Mouse (Mus musculus) heart, embryonic 10.5 days (tissue): ENCODE data around the gene Prf1. TPM values are rescaled to one million over a fixed set of nuclear protein-coding genes. Genes with fewer than 3 reads are reported as not detected.

Experiments
- DNase-seq: peaks from one replicate; pipeline ENCODE4 v3.0.0-alpha.2; 2017; ENCODE audit warnings: low spot score
- H3K27ac ChIP-seq: fragments of 300-500 bp; sonication (generic); 2 replicates; pipeline ENCODE4 v1.5.1; 2016; ENCODE audit warnings: mild to moderate bottlenecking
- H3K27me3 ChIP-seq: fragments of 300-500 bp; sonication (generic); 2 replicates; pipeline ENCODE4 v1.6.1; 2016; ENCODE audit warnings: mild to moderate bottlenecking; ENCODE audit not compliant: poor library complexity, insufficient read depth, severe bottlenecking
- H3K36me3 ChIP-seq: fragments of 300-500 bp; sonication (generic); 2 replicates; pipeline ENCODE4 v1.6.1; 2016; ENCODE audit warnings: mild to moderate bottlenecking, moderate library complexity
- H3K4me1 ChIP-seq: fragments of 300-500 bp; sonication (generic); 2 replicates; pipeline ENCODE4 v1.6.1; 2016; ENCODE audit warnings: mild to moderate bottlenecking
- H3K4me3 ChIP-seq: fragments of 300-500 bp; sonication (generic); 2 replicates; pipeline ENCODE4 v1.5.1; 2016; ENCODE audit warnings: mild to moderate bottlenecking, moderate library complexity
- H3K9me3 ChIP-seq: fragments of 300-500 bp; sonication (generic); 2 replicates; pipeline ENCODE4 v1.6.1; 2016; ENCODE audit warnings: mild to moderate bottlenecking, moderate library complexity
- WGBS: fragments of 180-500 bp; shearing (Covaris S2); methylation state at CpG from one replicate; pipeline ENCODE4 v1.1.7; 2016; 5-methylcytosine and 5-hydroxymethylcytosine counted together
- polyA plus RNA-seq: library from polyadenylated mRNA; unstranded; fragments of >200 nt; fragmentation: Nextera tagmentation; extraction: Ambion mirVana; gene quantifications from 2 replicates; pipeline ENCODE4 v1.2.1, GENCODE M21; 2016

Prf1 gene
- polyA plus RNA-seq, 1 experiment from 2014 or later, result not detected

- no peaks in the 10 kb centered on the region for H3K27me3 ChIP-seq
- no peak overlapping the region for H3K4me3 ChIP-seq
- no peak overlapping the region for H3K27ac ChIP-seq
- 79% methylated on average over 8 of the region's 8 CpGs for WGBS
- DNase-seq, result no peak
- no peaks in the 10 kb centered on the region for H3K36me3 ChIP-seq
- no peaks in the 10 kb centered on the region for H3K9me3 ChIP-seq
- H3K4me1 ChIP-seq, result peaks cover 5% of the 10 kb centered on the region; the same call in 1 of the 2 replicates
Measured at GRCm38 (mm10) chr10:61296713-61297445, 754 bp upstream of the Prf1 start.

- no peak overlapping the region for H3K27ac ChIP-seq
- no peaks in the 10 kb centered on the region for H3K9me3 ChIP-seq
- H3K36me3 ChIP-seq, result no peaks in the 10 kb centered on the region
- no peak overlapping the region for H3K4me3 ChIP-seq
- WGBS, result 70% methylated on average over 3 of the region's 3 CpGs
- H3K4me1 ChIP-seq, result peaks cover 5% of the 10 kb centered on the region; the same call in 1 of the 2 replicates
- no peak for DNase-seq
- H3K27me3 ChIP-seq, result no peaks in the 10 kb centered on the region
Measured at GRCm38 (mm10) chr10:61300996-61301395, 3.4 kb downstream of the Prf1 start.

- H3K27me3 ChIP-seq, result no peaks in the 10 kb centered on the region
- H3K27ac ChIP-seq, result no peak overlapping the region
- WGBS, result 90% methylated on average over 6 of the region's 6 CpGs
- no peak for DNase-seq
- H3K4me3 ChIP-seq, result no peak overlapping the region
- peaks cover 7% of the 10 kb centered on the region for H3K4me1 ChIP-seq
- no peaks in the 10 kb centered on the region for H3K36me3 ChIP-seq
- no peaks in the 10 kb centered on the region for H3K9me3 ChIP-seq
Measured at GRCm38 (mm10) chr10:61304046-61304445, 6.4 kb downstream of the Prf1 start.

- no peaks in the 10 kb centered on the region for H3K27me3 ChIP-seq
- H3K4me1 ChIP-seq, result peaks cover 10% of the 10 kb centered on the region
- no peaks in the 10 kb centered on the region for H3K9me3 ChIP-seq
- no peak overlapping the region for H3K4me3 ChIP-seq
- WGBS, result 76% methylated on average over 13 of the region's 13 CpGs
- no peaks in the 10 kb centered on the region for H3K36me3 ChIP-seq
- no peak for DNase-seq
- no peak overlapping the region for H3K27ac ChIP-seq
Measured at GRCm38 (mm10) chr10:61305928-61306590, 8.4 kb downstream of the Prf1 start.

GRCm38 (mm10) chr10:61308706-61309320 lies 11.2 kb downstream of the Prf1 start:
- H3K27me3 ChIP-seq, result no peaks in the 10 kb centered on the region
- WGBS, result 69% methylated on average over 12 of the region's 12 CpGs
- DNase-seq, result no peak
- no peaks in the 10 kb centered on the region for H3K9me3 ChIP-seq
- H3K27ac ChIP-seq, result 0 out of 2 replicates have a peak overlapping the region, but pooled peaks have one; percentile 19
- H3K4me3 ChIP-seq, result no peak overlapping the region
- H3K4me1 ChIP-seq, result peaks cover 26% of the 10 kb centered on the region
- H3K36me3 ChIP-seq, result no peaks in the 10 kb centered on the region

GRCm38 (mm10) chr10:61312159-61312558 lies 14.5 kb downstream of the Prf1 start:
- peak; percentile 82 for DNase-seq
- Histone ChIP-seq H3K36me3 (no peaks in the 10 kb centered on the region), H3K27ac (peak overlapping the region; percentile 80), H3K4me1 (peaks cover 43% of the 10 kb centered on the region), H3K9me3 (no peaks in the 10 kb centered on the region), H3K4me3 (no peak overlapping the region), H3K27me3 (no peaks in the 10 kb centered on the region)
- WGBS, result 51% methylated on average over 6 of the region's 6 CpGs

- Histone ChIP-seq H3K27me3 (no peaks in the 10 kb centered on the region), H3K27ac (peak overlapping the region; percentile 80), H3K36me3 (no peaks in the 10 kb centered on the region), H3K4me3 (no peak overlapping the region), H3K4me1 (peaks cover 47% of the 10 kb centered on the region), H3K9me3 (no peaks in the 10 kb centered on the region)
- DNase-seq, result no peak
- WGBS, result 50% methylated on average over 7 of the region's 7 CpGs
Measured at GRCm38 (mm10) chr10:61312754-61313153, 15.1 kb downstream of the Prf1 start.

GRCm38 (mm10) chr10:61313750-61314149 lies 16.1 kb downstream of the Prf1 start:
- peaks cover 43% of the 10 kb centered on the region for H3K4me1 ChIP-seq
- peaks cover 3% of the 10 kb centered on the region; the same call in 1 of the 2 replicates for H3K36me3 ChIP-seq
- DNase-seq, result no peak
- H3K27me3 ChIP-seq, result no peaks in the 10 kb centered on the region
- H3K4me3 ChIP-seq, result no peak overlapping the region
- peak overlapping the region; percentile 80; the same call in 1 of the 2 replicates for H3K27ac ChIP-seq
- H3K9me3 ChIP-seq, result no peaks in the 10 kb centered on the region
- 18% methylated on average over 7 of the region's 7 CpGs for WGBS

- H3K9me3 ChIP-seq, result no peaks in the 10 kb centered on the region
- H3K27me3 ChIP-seq, result no peaks in the 10 kb centered on the region
- no peak overlapping the region for H3K4me3 ChIP-seq
- H3K36me3 ChIP-seq, result peaks cover 16% of the 10 kb centered on the region
- no peak for DNase-seq
- H3K27ac ChIP-seq, result no peak overlapping the region
- 58% methylated on average over 9 of the region's 9 CpGs for WGBS
- H3K4me1 ChIP-seq, result peaks cover 39% of the 10 kb centered on the region
Measured at GRCm38 (mm10) chr10:61315324-61315880, 17.8 kb downstream of the Prf1 start.

- DNase-seq, result no peak
- H3K9me3 ChIP-seq, result no peaks in the 10 kb centered on the region
- no peak overlapping the region for H3K27ac ChIP-seq
- 78% methylated on average over 3 of the region's 3 CpGs for WGBS
- no peaks in the 10 kb centered on the region for H3K27me3 ChIP-seq
- no peak overlapping the region for H3K4me3 ChIP-seq
- peaks cover 27% of the 10 kb centered on the region for H3K4me1 ChIP-seq
- peaks cover 48% of the 10 kb centered on the region for H3K36me3 ChIP-seq
Measured at GRCm38 (mm10) chr10:61318527-61318926, 20.9 kb downstream of the Prf1 start.

GRCm38 (mm10) chr10:61324717-61325116 lies 27.1 kb downstream of the Prf1 start:
- WGBS, result 78% methylated on average over 8 of the region's 8 CpGs
- peaks cover 36% of the 10 kb centered on the region for H3K4me1 ChIP-seq
- peaks cover 46% of the 10 kb centered on the region for H3K36me3 ChIP-seq
- H3K27ac ChIP-seq, result no peak overlapping the region
- DNase-seq, result no peak
- no peak overlapping the region for H3K4me3 ChIP-seq
- no peaks in the 10 kb centered on the region for H3K27me3 ChIP-seq
- no peaks in the 10 kb centered on the region for H3K9me3 ChIP-seq

- Histone ChIP-seq H3K4me1 (peaks cover 36% of the 10 kb centered on the region), H3K4me3 (no peak overlapping the region), H3K27ac (peak overlapping the region; percentile 31; the same call in 1 of the 2 replicates), H3K36me3 (peaks cover 34% of the 10 kb centered on the region), H3K9me3 (no peaks in the 10 kb centered on the region), H3K27me3 (no peaks in the 10 kb centered on the region)
- WGBS, result 33% methylated on average over 9 of the region's 9 CpGs
- DNase-seq, result no peak
Measured at GRCm38 (mm10) chr10:61325782-61326328, 28.2 kb downstream of the Prf1 start.
